Mouse (Mus musculus): ENCODE data around the gene Stk40.

Gene Stk40

GRCm38 (mm10) chr4:126120506-126120905, 16.7 kb downstream of the Stk40 start:
- DNase-seq (ENCODE audit: low spot score): peak; percentile 31

- no peak for DNase-seq (ENCODE audit: low spot score)
These were observed 19.7 kb downstream of the Stk40 start for GRCm38 (mm10) chr4:126123309-126124040.

- DNase-seq (ENCODE audit: low spot score): no peak
These were observed 26.7 kb downstream of the Stk40 start for GRCm38 (mm10) chr4:126130502-126130901.

- peak; percentile 60 for DNase-seq (ENCODE audit: low spot score)
These were observed 27.7 kb downstream of the Stk40 start for GRCm38 (mm10) chr4:126131290-126132121.

- no peak for DNase-seq (ENCODE audit: low spot score)
These were observed 29.0 kb downstream of the Stk40 start for GRCm38 (mm10) chr4:126132636-126133264.

GRCm38 (mm10) chr4:126134236-126134635, 30.5 kb downstream of the Stk40 start:
- peak; percentile 45 for DNase-seq (ENCODE audit: low spot score)

- DNase-seq (ENCODE audit: low spot score): no peak
These were observed 30.9 kb downstream of the Stk40 start for GRCm38 (mm10) chr4:126134639-126135038.

GRCm38 (mm10) chr4:126137773-126138172, 34.0 kb downstream of the Stk40 start:
- DNase-seq (ENCODE audit: low spot score): no peak

GRCm38 (mm10) chr4:126141021-126141420, 37.3 kb downstream of the Stk40 start:
- no peak for DNase-seq (ENCODE audit: low spot score)

- DNase-seq (ENCODE audit: low spot score): no peak
These were observed 41.6 kb downstream of the Stk40 start for GRCm38 (mm10) chr4:126145396-126145795.

- no peak for DNase-seq (ENCODE audit: low spot score)
These were observed 43.3 kb downstream of the Stk40 start for GRCm38 (mm10) chr4:126146974-126147532.

- DNase-seq (ENCODE audit: low spot score): no peak
These were observed 43.9 kb downstream of the Stk40 start, which contains the start of gene Eva1b for GRCm38 (mm10) chr4:126147533-126148160. Eva1b (plus strand) TSS chr4:126147744.

- DNase-seq (ENCODE audit: low spot score): peak; percentile 55
These were observed 44.6 kb downstream of the Stk40 start for GRCm38 (mm10) chr4:126148161-126148961.

GRCm38 (mm10) chr4:126149041-126149676, 45.4 kb downstream of the Stk40 start:
- DNase-seq (ENCODE audit: low spot score): peak; percentile 45

GRCm38 (mm10) chr4:126149798-126150197, 46.0 kb downstream of the Stk40 start:
- DNase-seq (ENCODE audit: low spot score): no peak

GRCm38 (mm10) chr4:126150297-126150948, 46.7 kb downstream of the Stk40 start:
- DNase-seq (ENCODE audit: low spot score): peak; percentile 98

- no peak for DNase-seq (ENCODE audit: low spot score)
These were observed 47.2 kb downstream of the Stk40 start for GRCm38 (mm10) chr4:126150949-126151320.

- peak; percentile 17 for DNase-seq (ENCODE audit: low spot score)
These were observed 48.1 kb downstream of the Stk40 start for GRCm38 (mm10) chr4:126151701-126152440.

- no peak for DNase-seq (ENCODE audit: low spot score)
These were observed 49.1 kb downstream of the Stk40 start for GRCm38 (mm10) chr4:126152864-126153263.
